Mouse (Mus musculus): ENCODE data around the gene Mymx. TPM values are rescaled to one million over a fixed set of nuclear protein-coding genes. Genes with fewer than 3 reads are reported as not detected.

Gene Mymx
- total and polyA plus RNA-seq, 2 experiments from 2014 or later = not detected

DNA sequence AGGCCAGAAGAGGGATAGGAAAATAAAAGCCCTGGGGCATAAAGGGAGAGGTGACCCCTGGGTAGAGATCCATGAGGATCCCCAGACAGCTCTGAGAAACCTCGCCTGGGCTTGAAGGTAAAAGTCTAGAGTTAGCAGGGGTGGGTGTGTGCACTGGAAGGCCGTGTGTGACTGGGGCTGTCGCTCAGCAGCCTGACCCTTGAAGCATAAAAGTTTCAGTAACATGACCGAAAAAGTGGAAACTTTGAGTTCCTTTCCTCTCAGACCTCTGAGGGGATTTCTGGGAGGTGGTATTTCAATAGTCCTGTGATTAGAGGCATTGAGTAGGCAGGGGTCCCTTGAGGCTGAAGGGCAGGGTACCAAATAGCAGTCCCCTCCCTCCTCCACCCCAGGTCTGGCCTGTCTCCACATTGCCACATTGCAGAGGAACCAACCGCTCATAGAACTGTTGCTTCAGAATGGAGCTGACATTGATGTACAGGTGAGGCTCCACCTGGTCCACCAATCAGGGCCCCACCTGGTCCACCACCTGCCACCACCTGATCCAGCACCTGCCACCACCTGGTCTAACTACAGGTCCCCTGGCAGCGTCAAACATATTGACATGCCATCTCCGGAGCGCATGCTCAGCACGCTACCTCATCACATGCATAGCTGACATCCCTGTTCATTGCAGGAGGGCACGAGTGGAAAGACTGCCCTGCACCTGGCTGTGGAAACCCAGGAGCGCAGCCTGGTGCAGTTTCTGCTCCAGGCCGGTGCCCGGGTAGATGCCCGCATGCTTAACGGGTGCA lies 42.0 kb downstream of the Mymx start:
- DNase-seq (ENCODE audit: low spot score) (no peak), ATAC-seq (no peak)
- TF ChIP-seq CTCF (IDR thresholded peaks at IDR 0.05; ENCODE audit: low read depth) = no peak
- Histone ChIP-seq H3K4me1 (ENCODE audit: insufficient read depth, low read length) (peaks cover 9% of the 10 kb centered on the region; the same call in 1 of the 2 replicates), H3K27ac (no peak overlapping the region), H3K27me3 (ENCODE audit: insufficient read depth, low read length) (no peaks in the 10 kb centered on the region), H3K4me3 (ENCODE audit: low read length) (no peak overlapping the region), H3K9ac (replicated peaks; ENCODE audit: low read length) (no peak overlapping the region), H3K36me3 (ENCODE audit: insufficient read depth, low read length) (no peaks in the 10 kb centered on the region), H3K9me3 (ENCODE audit: low read length) (no peaks in the 10 kb centered on the region), H3K4me2 (ENCODE audit: low read depth, low read length) (no peak overlapping the region)
- WGBS = 87% methylated on average over 15 of the region's 15 CpGs

DNA sequence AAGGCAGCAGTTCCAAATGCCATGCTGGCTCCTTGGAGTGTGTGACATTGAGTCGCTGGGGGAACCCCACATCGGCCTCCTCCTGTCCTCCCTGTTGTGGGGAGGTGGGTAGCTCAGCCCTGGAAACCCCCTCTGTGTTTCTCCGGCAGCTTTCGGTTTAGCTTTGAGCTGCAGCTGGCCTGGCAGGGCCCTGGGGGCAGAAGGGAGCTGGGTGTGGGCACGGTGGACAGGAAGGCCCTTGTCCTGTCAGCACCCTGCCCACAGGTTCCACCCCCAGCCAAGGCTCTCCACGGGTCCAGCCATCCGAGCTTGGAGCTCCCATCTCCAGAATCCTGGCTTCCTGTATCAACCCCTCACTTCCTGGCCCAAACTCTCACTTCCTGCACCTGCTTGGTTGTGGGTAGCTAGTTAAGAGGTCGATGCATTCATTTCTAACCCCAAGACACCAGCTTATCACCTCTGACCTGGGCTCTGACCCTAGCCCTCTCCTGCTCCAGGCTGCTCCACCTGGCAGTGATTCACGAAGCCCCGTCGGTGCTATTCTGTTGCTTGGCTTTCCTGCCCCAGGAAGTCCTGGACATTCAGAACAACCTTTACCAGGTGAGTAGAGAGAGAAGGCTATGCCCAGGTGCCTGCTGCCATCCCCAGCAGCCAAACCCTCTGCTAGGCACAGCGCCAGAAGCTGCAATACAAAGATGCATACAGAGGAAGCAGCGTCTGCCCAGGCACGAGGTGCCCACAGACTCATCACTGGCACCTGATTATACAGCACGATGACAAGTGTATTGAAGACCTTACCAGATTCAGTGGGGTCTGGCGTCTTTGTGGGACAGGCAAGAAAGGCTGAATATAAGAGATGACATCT lies 43.7 kb downstream of the Mymx start:
- Histone ChIP-seq H3K36me3 (ENCODE audit: insufficient read depth, low read length) (no peaks in the 10 kb centered on the region), H3K9ac (replicated peaks; ENCODE audit: low read length) (no peak overlapping the region), H3K4me1 (ENCODE audit: insufficient read depth, low read length) (0 out of 2 replicates have a peak, but pooled peaks cover 4% of the 10 kb centered on the region), H3K9me3 (ENCODE audit: low read length) (no peaks in the 10 kb centered on the region), H3K27me3 (ENCODE audit: insufficient read depth, low read length) (no peaks in the 10 kb centered on the region), H3K4me2 (ENCODE audit: low read depth, low read length) (no peak overlapping the region), H3K27ac (no peak overlapping the region), H3K4me3 (ENCODE audit: low read length) (no peak overlapping the region)
- 69% methylated on average over 16 of the region's 16 CpGs for WGBS
- no peak for TF ChIP-seq CTCF (IDR thresholded peaks at IDR 0.05; ENCODE audit: low read depth)
- DNase-seq (ENCODE audit: low spot score) (no peak), ATAC-seq (no peak)

DNA sequence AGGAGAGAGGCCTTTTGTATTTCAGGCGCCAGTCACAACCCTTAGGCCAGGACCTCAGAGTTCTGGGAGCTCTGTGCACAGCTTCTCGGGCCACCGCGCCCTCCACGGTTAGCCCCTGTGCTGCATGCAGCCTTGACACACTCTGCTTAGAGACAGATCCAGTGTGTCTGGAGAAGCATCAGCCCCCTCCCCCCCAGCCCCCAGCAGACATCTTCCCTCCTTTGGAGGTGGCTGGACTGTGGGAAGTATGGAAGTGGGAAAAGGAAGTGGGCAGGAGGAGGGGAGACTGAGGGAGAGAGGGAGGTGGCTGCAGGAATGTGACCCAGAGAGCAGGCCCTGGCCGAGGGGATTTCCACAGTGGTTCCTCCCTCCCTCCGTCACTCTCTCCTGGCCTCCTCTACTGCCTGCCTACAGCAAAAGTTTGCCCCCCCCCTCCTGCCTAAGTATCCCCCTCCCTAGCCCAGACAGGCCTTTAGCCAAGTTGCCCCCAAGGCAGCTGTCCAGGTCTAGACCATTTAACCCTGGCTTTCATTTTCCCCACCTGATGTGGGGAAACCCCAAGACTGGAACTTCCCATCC lies 44.6 kb downstream of the Mymx start:
- H3K4me1 ChIP-seq (ENCODE audit: insufficient read depth, low read length) = 0 out of 2 replicates have a peak, but pooled peaks cover 4% of the 10 kb centered on the region
- no peak overlapping the region for H3K9ac ChIP-seq (replicated peaks; ENCODE audit: low read length)
- no peaks in the 10 kb centered on the region for H3K9me3 ChIP-seq (ENCODE audit: low read length)
- WGBS = 68% methylated on average over 7 of the region's 7 CpGs
- no peaks in the 10 kb centered on the region for H3K27me3 ChIP-seq (ENCODE audit: insufficient read depth, low read length)
- ATAC-seq (no peak), DNase-seq (ENCODE audit: low spot score) (no peak)
- TF ChIP-seq CTCF (IDR thresholded peaks at IDR 0.05; ENCODE audit: low read depth) = no peak
- H3K4me2 ChIP-seq (ENCODE audit: low read depth, low read length) = peak overlapping the region; percentile 98
- no peak overlapping the region for H3K27ac ChIP-seq
- no peaks in the 10 kb centered on the region for H3K36me3 ChIP-seq (ENCODE audit: insufficient read depth, low read length)
- no peak overlapping the region for H3K4me3 ChIP-seq (ENCODE audit: low read length)

DNA sequence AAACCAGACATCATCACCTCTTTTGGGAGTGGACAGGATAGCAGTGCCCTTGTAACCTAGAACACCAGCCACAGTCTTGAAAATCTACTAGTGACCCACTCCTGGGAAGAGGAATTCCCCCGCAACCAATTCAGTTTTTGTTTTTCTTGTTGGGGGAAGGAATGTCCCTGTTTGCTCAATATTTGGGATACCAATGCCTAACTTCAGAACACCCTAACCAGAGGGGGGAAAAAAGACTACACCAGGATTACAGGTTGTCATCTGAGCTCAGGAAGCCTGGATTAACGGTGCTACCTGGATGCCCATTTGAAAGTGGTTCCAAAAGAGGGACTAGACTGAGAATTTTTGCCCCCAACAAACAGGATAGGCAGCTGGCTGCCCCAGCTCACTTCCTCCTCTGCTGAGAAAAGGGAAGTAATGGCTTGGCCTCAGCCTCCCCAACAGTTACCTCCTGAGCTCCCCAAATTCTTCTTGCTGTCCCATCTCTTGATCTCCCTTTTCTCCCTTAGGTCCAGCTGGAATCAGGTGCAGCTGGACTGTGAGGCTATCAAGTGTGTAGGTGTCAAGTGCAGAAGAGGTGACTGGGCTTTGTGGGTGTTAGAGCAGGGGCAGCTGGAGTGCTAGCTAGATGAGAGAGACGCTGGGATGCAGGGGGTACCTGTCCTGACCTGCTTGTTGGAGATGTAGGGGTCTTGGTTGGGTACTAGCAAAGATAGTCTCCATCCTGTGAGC lies 45.2 kb downstream of the Mymx start:
- H3K27me3 ChIP-seq (ENCODE audit: insufficient read depth, low read length) = no peaks in the 10 kb centered on the region
- no peaks in the 10 kb centered on the region for H3K9me3 ChIP-seq (ENCODE audit: low read length)
- H3K9ac ChIP-seq (replicated peaks; ENCODE audit: low read length) = peak overlapping the region; percentile 62; the same call in 1 of the 2 replicates
- peak overlapping the region; percentile 98 for H3K4me2 ChIP-seq (ENCODE audit: low read depth, low read length)
- 0 out of 2 replicates have a peak, but pooled peaks cover 4% of the 10 kb centered on the region for H3K4me1 ChIP-seq (ENCODE audit: insufficient read depth, low read length)
- no peak for TF ChIP-seq CTCF (IDR thresholded peaks at IDR 0.05; ENCODE audit: low read depth)
- H3K36me3 ChIP-seq (ENCODE audit: insufficient read depth, low read length) = no peaks in the 10 kb centered on the region
- WGBS = 68% methylated on average over 3 of the region's 3 CpGs
- peak overlapping the region; percentile 65 for H3K4me3 ChIP-seq (ENCODE audit: low read length)
- no peak for DNase-seq (ENCODE audit: low spot score)
- H3K27ac ChIP-seq = no peak overlapping the region
- no peak for ATAC-seq

- ATAC-seq (no peak), DNase-seq (ENCODE audit: low spot score) (no peak)
- 0 out of 2 replicates have a peak, but pooled peaks cover 4% of the 10 kb centered on the region for H3K4me1 ChIP-seq (ENCODE audit: insufficient read depth, low read length)
- H3K27ac ChIP-seq = no peak overlapping the region; the same call in 1 of the 2 replicates
- H3K4me2 ChIP-seq (ENCODE audit: low read depth, low read length) = peak overlapping the region; percentile 98
- H3K9ac ChIP-seq (replicated peaks; ENCODE audit: low read length) = peak overlapping the region; percentile 62
- H3K27me3 ChIP-seq (ENCODE audit: insufficient read depth, low read length) = no peaks in the 10 kb centered on the region
- H3K9me3 ChIP-seq (ENCODE audit: low read length) = no peaks in the 10 kb centered on the region
- TF ChIP-seq CTCF (IDR thresholded peaks at IDR 0.05; ENCODE audit: low read depth) = no peak
- H3K36me3 ChIP-seq (ENCODE audit: insufficient read depth, low read length) = no peaks in the 10 kb centered on the region
- peak overlapping the region; percentile 65 for H3K4me3 ChIP-seq (ENCODE audit: low read length)
- 2% methylated on average over 14 of the region's 14 CpGs for WGBS
These were observed 45.8 kb downstream of the Mymx start for GRCm38 (mm10) chr17:45556107-45556489.
